Mouse (Mus musculus) limb, embryonic 12.5 days (tissue): ENCODE measurements at regions not wholly inside any gene's neighbourhood (a gene's known extent, or its start where the extent isn't known, plus 50 kb on each side); places are given as distances from the start of the nearest gene placed in this dataset.

ENCODE experiments used
- ATAC-seq: fragments of 200-750 bp; cut with Nextera tagmentation; 2 replicates; pipeline ENCODE4 v1.8.0; 2017; ENCODE audit warnings: low read depth, moderate TSS enrichment; ENCODE audit not compliant: insufficient number of reproducible peaks, insufficient read depth, low FRiP score, low TSS enrichment
- H3K27ac ChIP-seq: fragments of 300-500 bp; sonication (generic); 2 replicates; pipeline ENCODE4 v1.5.1; 2016; ENCODE audit warnings: mild to moderate bottlenecking, moderate library complexity
- H3K27me3 ChIP-seq: fragments of 300-500 bp; sonication (generic); 2 replicates; pipeline ENCODE4 v1.6.1; 2016; ENCODE audit warnings: mild to moderate bottlenecking, moderate library complexity
- H3K36me3 ChIP-seq: fragments of 300-500 bp; sonication (generic); 2 replicates; pipeline ENCODE4 v1.6.1; 2016; ENCODE audit warnings: mild to moderate bottlenecking, moderate library complexity
- H3K4me1 ChIP-seq: fragments of 300-500 bp; sonication (generic); replicated peaks from 2 replicates; pipeline ENCODE4 v1.6.1; 2016
- H3K4me2 ChIP-seq: fragments of 300-500 bp; sonication (generic); 2 replicates; pipeline ENCODE4 v1.6.1; 2016; ENCODE audit warnings: mild to moderate bottlenecking, moderate library complexity
- H3K4me3 ChIP-seq: fragments of 300-500 bp; sonication (generic); replicated peaks from 2 replicates; pipeline ENCODE4 v1.5.1; 2016; ENCODE audit warnings: mild to moderate bottlenecking
- H3K9ac ChIP-seq: fragments of 300-500 bp; sonication (generic); replicated peaks from 2 replicates; pipeline ENCODE4 v1.6.1; 2016; ENCODE audit warnings: mild to moderate bottlenecking, moderate library complexity
- H3K9me3 ChIP-seq: fragments of 300-500 bp; sonication (generic); 2 replicates; pipeline ENCODE4 v1.6.1; 2016; ENCODE audit warnings: mild to moderate bottlenecking, moderate library complexity
- WGBS: fragments of 180-500 bp; shearing (Covaris S2); methylation state at CpG from one replicate; pipeline ENCODE4 v1.1.7; 2016; 5-methylcytosine and 5-hydroxymethylcytosine counted together

GRCm38 (mm10) chrX:11893606-11894279 is 266.4 kb downstream of the Bcor start:
- no peaks in the 10 kb centered on the region for H3K9me3 ChIP-seq
- H3K9ac ChIP-seq = no peak overlapping the region
- no peaks in the 10 kb centered on the region for H3K36me3 ChIP-seq
- peaks cover 44% of the 10 kb centered on the region for H3K27me3 ChIP-seq
- 25% methylated on average over 9 of the region's 10 CpGs for WGBS
- H3K4me3 ChIP-seq = no peak overlapping the region
- ATAC-seq = no peak
- H3K27ac ChIP-seq = no peak overlapping the region
- H3K4me1 ChIP-seq = peaks cover 16% of the 10 kb centered on the region
- no peak overlapping the region for H3K4me2 ChIP-seq

DNA sequence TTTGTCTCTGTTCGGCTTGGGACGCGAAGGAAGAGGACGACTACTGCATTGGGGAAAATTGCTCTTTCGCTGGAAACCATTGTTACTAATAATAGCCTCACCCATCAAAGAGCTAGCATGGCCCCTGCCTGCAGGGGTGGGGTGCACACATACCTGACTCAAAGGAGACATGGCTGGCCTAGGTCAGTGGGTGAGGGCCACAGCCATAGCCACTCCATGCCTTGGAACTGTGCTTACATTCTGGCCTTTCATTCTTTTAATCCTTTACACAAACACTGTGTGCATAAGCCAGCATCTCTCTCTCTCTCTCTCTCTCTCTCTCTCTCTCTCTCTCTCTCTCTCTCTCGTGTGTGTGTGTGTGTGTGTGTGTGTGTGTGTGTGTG is 265.9 kb downstream of the Bcor start:
- Histone ChIP-seq H3K4me1 (peaks cover 16% of the 10 kb centered on the region), H3K4me2 (no peak overlapping the region), H3K4me3 (no peak overlapping the region), H3K27ac (no peak overlapping the region), H3K36me3 (no peaks in the 10 kb centered on the region), H3K9ac (no peak overlapping the region), H3K27me3 (peaks cover 48% of the 10 kb centered on the region), H3K9me3 (no peaks in the 10 kb centered on the region)
- WGBS = 31% methylated on average over 5 of the region's 6 CpGs
- ATAC-seq = no peak

GRCm38 (mm10) chrX:11895396-11895795 is 264.8 kb downstream of the Bcor start:
- peaks cover 49% of the 10 kb centered on the region for H3K27me3 ChIP-seq
- no peak overlapping the region for H3K4me3 ChIP-seq
- no peak for ATAC-seq
- H3K4me1 ChIP-seq = peaks cover 16% of the 10 kb centered on the region
- no peak overlapping the region for H3K9ac ChIP-seq
- 20% methylated on average over 5 of the region's 5 CpGs for WGBS
- H3K9me3 ChIP-seq = no peaks in the 10 kb centered on the region
- H3K4me2 ChIP-seq = no peak overlapping the region
- no peaks in the 10 kb centered on the region for H3K36me3 ChIP-seq
- H3K27ac ChIP-seq = no peak overlapping the region

DNA sequence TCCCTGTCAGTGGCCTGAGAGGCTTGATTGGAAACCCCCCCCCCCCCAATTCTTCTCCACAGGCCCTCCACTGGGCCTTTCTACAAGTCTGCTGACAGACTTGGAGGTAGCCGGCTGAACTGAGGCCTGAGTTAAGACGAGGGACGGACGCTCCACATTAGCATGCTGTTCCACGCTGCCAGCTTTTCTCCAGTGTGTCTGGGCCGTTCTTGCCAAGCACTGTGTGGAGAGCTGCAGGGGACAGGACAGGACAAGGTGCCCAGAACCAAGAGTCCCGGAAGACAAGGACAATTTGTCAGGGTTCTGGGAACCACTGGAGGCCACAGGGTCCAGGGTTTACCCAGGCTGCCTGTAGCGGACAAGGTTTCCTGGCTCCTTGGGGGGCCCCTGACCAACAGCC is 261.9 kb downstream of the Bcor start:
- no peak overlapping the region for H3K4me3 ChIP-seq
- 75% methylated on average over 8 of the region's 8 CpGs for WGBS
- no peak overlapping the region for H3K27ac ChIP-seq
- H3K9ac ChIP-seq = no peak overlapping the region
- no peaks in the 10 kb centered on the region for H3K36me3 ChIP-seq
- H3K4me2 ChIP-seq = no peak overlapping the region
- H3K27me3 ChIP-seq = peaks cover 41% of the 10 kb centered on the region
- ATAC-seq = no peak
- no peaks in the 10 kb centered on the region for H3K9me3 ChIP-seq
- peaks cover 13% of the 10 kb centered on the region for H3K4me1 ChIP-seq

GRCm38 (mm10) chrX:11899051-11899450 is 261.1 kb downstream of the Bcor start:
- no peak overlapping the region for H3K9ac ChIP-seq
- no peak overlapping the region for H3K4me3 ChIP-seq
- 91% methylated on average over 6 of the region's 6 CpGs for WGBS
- H3K4me1 ChIP-seq = 0 out of 2 replicates have a peak, but pooled peaks cover 5% of the 10 kb centered on the region
- no peaks in the 10 kb centered on the region for H3K9me3 ChIP-seq
- ATAC-seq = no peak
- no peak overlapping the region for H3K4me2 ChIP-seq
- peaks cover 42% of the 10 kb centered on the region for H3K27me3 ChIP-seq
- H3K27ac ChIP-seq = no peak overlapping the region
- no peaks in the 10 kb centered on the region for H3K36me3 ChIP-seq

DNA sequence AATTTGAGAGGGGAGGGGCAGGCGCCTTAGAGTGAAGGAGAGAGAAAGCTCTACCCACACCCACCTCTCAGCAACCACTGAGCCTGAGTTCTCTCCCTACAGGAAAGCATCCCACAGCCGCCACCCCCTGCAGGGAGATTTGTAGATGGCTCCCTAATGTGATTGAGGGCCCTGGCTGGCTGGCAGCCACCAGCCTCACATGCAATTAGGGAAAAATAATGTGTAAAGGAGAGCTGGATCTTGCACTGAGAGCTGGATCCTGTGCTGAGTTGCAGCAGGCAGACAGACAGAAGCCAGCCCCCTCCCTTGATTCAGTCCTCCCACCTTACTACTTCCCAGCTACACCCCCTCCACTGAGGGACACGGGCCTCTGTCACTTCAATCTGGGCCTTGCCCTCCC is 260.2 kb downstream of the Bcor start:
- H3K27ac ChIP-seq = no peak overlapping the region
- H3K4me1 ChIP-seq = no peaks in the 10 kb centered on the region
- H3K9me3 ChIP-seq = no peaks in the 10 kb centered on the region
- peaks cover 43% of the 10 kb centered on the region for H3K27me3 ChIP-seq
- ATAC-seq = no peak
- no peak overlapping the region for H3K9ac ChIP-seq
- no peak overlapping the region for H3K4me3 ChIP-seq
- H3K4me2 ChIP-seq = no peak overlapping the region
- WGBS = 56% methylated on average over 3 of the region's 3 CpGs
- H3K36me3 ChIP-seq = no peaks in the 10 kb centered on the region

- Histone ChIP-seq H3K36me3 (no peaks in the 10 kb centered on the region), H3K4me2 (no peak overlapping the region), H3K9me3 (no peaks in the 10 kb centered on the region), H3K27me3 (peaks cover 43% of the 10 kb centered on the region), H3K4me1 (no peaks in the 10 kb centered on the region), H3K9ac (no peak overlapping the region), H3K27ac (no peak overlapping the region), H3K4me3 (no peak overlapping the region)
- 73% methylated on average over 5 of the region's 5 CpGs for WGBS
- ATAC-seq = no peak
Observed at GRCm38 (mm10) chrX:11901791-11902190, 258.4 kb downstream of the Bcor start.

DNA sequence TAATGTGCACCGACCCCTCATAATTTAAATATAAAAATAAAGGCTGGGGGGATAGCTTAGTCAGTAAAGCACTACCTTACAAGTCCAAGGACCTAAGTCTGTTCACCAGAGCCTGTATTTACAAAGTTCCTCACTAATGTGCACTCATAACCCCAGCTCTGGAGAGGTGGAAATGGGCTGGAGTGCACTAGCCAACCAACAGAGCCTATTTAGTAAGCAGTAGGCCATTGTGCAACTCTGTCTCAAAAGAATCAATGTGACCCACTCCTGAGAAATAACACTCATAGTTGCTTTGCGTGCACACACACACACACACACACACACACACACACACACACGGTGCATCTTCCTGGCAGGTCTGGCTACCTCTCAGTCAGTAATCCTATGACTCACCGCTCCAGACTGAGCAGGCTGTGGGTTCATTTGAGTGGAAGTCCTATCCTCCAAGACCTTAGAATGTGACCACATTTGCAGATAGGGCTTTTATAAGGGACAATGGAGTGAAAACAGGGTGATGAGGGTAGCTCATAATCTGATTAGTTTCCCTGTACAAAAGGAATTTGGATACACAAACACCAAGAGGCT is 256.9 kb downstream of the Bcor start:
- Histone ChIP-seq H3K36me3 (no peaks in the 10 kb centered on the region), H3K9ac (no peak overlapping the region), H3K4me3 (no peak overlapping the region), H3K9me3 (no peaks in the 10 kb centered on the region), H3K27me3 (peaks cover 38% of the 10 kb centered on the region), H3K4me1 (no peaks in the 10 kb centered on the region), H3K27ac (no peak overlapping the region), H3K4me2 (no peak overlapping the region)
- ATAC-seq = no peak
- WGBS = 92% methylated on average over 4 of the region's 4 CpGs

DNA sequence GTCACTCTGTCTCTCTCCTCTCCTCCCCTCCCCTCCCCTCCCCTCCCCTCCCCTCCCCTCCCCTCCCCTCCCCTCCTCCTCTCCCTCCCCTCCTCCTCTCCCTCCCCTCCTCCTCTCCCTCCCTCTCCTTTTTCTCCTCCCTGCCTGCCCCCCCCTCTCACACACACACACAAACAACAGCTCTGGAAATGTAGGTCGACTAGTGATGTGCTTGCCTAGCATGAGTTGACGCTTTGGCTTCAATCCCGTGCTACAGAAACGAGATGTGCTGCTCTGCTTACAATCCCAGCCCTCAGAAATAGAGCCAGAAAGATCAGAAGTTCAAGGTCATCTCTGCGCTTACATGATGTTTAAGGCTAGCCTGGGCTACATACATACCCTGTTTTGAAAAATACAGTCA is 254.9 kb downstream of the Bcor start:
- no peaks in the 10 kb centered on the region for H3K9me3 ChIP-seq
- no peaks in the 10 kb centered on the region for H3K4me1 ChIP-seq
- peaks cover 25% of the 10 kb centered on the region for H3K27me3 ChIP-seq
- ATAC-seq = no peak
- no peak overlapping the region for H3K4me3 ChIP-seq
- no peak overlapping the region for H3K27ac ChIP-seq
- no peak overlapping the region for H3K9ac ChIP-seq
- no peaks in the 10 kb centered on the region for H3K36me3 ChIP-seq
- 71% methylated on average over 5 of the region's 5 CpGs for WGBS
- no peak overlapping the region for H3K4me2 ChIP-seq

DNA sequence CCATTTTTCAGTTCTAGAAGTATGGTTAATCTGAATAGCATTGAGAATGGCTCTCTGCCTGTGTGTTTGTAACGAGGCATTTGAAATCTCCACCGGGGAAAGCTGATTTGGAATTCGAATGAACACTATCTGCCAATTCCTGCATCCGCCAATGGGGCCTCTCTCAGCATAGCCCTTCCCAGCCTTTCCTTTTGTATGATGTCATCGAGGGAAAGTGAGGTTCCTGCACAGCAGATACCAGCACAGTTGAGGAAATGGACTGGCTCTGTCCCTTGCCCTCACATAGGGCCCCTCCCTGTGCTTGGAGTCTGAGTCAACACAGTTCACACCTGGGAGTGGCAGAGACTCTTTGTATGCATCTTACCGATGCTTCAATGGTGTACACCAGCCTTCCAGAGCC is 253.0 kb downstream of the Bcor start:
- Histone ChIP-seq H3K4me1 (no peaks in the 10 kb centered on the region), H3K36me3 (no peaks in the 10 kb centered on the region), H3K27ac (no peak overlapping the region), H3K4me3 (no peak overlapping the region), H3K27me3 (peaks cover 26% of the 10 kb centered on the region), H3K4me2 (no peak overlapping the region), H3K9ac (no peak overlapping the region), H3K9me3 (no peaks in the 10 kb centered on the region)
- WGBS = 82% methylated on average over 6 of the region's 6 CpGs
- ATAC-seq = no peak

- no peak overlapping the region for H3K4me3 ChIP-seq
- H3K27me3 ChIP-seq = peaks cover 35% of the 10 kb centered on the region
- no peaks in the 10 kb centered on the region for H3K9me3 ChIP-seq
- no peaks in the 10 kb centered on the region for H3K36me3 ChIP-seq
- H3K27ac ChIP-seq = no peak overlapping the region
- H3K9ac ChIP-seq = no peak overlapping the region
- ATAC-seq = no peak
- H3K4me1 ChIP-seq = no peaks in the 10 kb centered on the region
- no peak overlapping the region for H3K4me2 ChIP-seq
- 61% methylated on average over 10 of the region's 10 CpGs for WGBS
Observed at GRCm38 (mm10) chrX:11915984-11916383, 244.2 kb downstream of the Bcor start.

DNA sequence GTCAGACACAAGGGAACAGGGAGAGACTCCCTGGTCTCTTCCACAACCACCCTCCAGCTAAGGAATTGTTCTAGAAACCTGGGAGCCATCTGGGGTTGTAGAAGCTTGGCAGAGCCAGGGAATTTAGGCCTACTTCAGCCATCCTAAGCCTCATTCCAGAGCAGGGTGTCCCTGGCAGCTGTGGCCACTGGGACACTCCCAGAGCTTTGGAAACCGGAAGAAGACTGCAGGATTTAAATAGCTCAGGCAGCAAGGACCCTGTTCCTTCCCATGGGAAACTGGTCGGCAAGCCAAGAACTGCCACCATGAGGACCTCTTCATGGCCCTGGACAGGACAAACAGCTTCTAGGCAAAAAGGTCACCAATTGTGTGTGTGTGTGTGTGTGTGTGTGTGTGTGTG is 239.9 kb downstream of the Bcor start:
- Histone ChIP-seq H3K4me2 (no peak overlapping the region), H3K27ac (no peak overlapping the region), H3K9ac (no peak overlapping the region), H3K4me3 (no peak overlapping the region), H3K36me3 (no peaks in the 10 kb centered on the region), H3K27me3 (peaks cover 42% of the 10 kb centered on the region), H3K4me1 (no peaks in the 10 kb centered on the region), H3K9me3 (no peaks in the 10 kb centered on the region)
- WGBS = 64% methylated on average over 2 of the region's 2 CpGs
- ATAC-seq = no peak
